Mouse (Mus musculus) cerebellum, adult 2 months (tissue): ENCODE data around the gene 4933430I17Rik. TPM values are rescaled to one million over a fixed set of nuclear protein-coding genes. Genes with fewer than 3 reads are reported as not detected.
A peak's percentile ranks its signal among the peaks of the same experiment; 100 is the strongest.

ENCODE experiments used
- DNase-seq, 2 experiments: peaks; one replicate each; pipeline ENCODE4 v3.0.0; 2021
- H3K27ac ChIP-seq: fragments of 200-500 bp; 2 replicates; pipeline ENCODE4 v1.5.1; 2012; ENCODE audit warnings: low read length, control low read depth, inconsistent platforms; ENCODE audit not compliant: insufficient read depth
- H3K27me3 ChIP-seq: fragments of 200-500 bp; 2 replicates; pipeline ENCODE4 v1.6.1; 2012; ENCODE audit warnings: inconsistent platforms, mild to moderate bottlenecking, low read length, moderate library complexity; ENCODE audit not compliant: control insufficient read depth, insufficient read depth
- H3K4me1 ChIP-seq: fragments of 200-500 bp; 2 replicates; pipeline ENCODE4 v1.6.1; 2011; ENCODE audit warnings: low read length; ENCODE audit not compliant: control insufficient read depth, insufficient read depth
- H3K4me3 ChIP-seq: fragments of 200-500 bp; replicated peaks from 2 replicates; pipeline ENCODE3; 2011; ENCODE audit warnings: mild to moderate bottlenecking, low read depth, low read length, control low read depth; ENCODE audit not compliant: insufficient read depth
- CTCF ChIP-seq: fragments of 200-500 bp; IDR thresholded peaks from 2 replicates; pipeline ENCODE4 v1.5.1; 2011; ENCODE audit warnings: low read depth, mild to moderate bottlenecking, control low read depth, low read length, moderate library complexity, borderline replicate concordance; ENCODE audit not compliant: insufficient read depth
- POLR2A ChIP-seq: fragments of 200-500 bp; IDR thresholded peaks from 2 replicates; pipeline ENCODE4 v1.6.1; 2011; ENCODE audit warnings: low read length, control low read depth, borderline replicate concordance; ENCODE audit not compliant: insufficient read depth
- WGBS: fragments of 180-500 bp; shearing (Covaris S2); methylation state at CpG from one replicate; pipeline ENCODE4 v1.1.7; 2018; 5-methylcytosine and 5-hydroxymethylcytosine counted together
- polyA plus RNA-seq: library from polyadenylated mRNA; depleted of rRNA; stranded (reverse); fragments of >200 nt; gene quantifications from 2 replicates; pipeline ENCODE4 v1.2.3, GENCODE M21; 2012

4933430I17Rik gene
- polyA plus RNA-seq, 1 experiment: 0.72 TPM

GRCm38 (mm10) chr4:62561630-62562001, 36.4 kb downstream of the 4933430I17Rik start:
- DNase-seq: no peak
- TF ChIP-seq POLR2A (no peak), CTCF (no peak)
- WGBS: 63% methylated on average over 3 of the region's 3 CpGs

DNA sequence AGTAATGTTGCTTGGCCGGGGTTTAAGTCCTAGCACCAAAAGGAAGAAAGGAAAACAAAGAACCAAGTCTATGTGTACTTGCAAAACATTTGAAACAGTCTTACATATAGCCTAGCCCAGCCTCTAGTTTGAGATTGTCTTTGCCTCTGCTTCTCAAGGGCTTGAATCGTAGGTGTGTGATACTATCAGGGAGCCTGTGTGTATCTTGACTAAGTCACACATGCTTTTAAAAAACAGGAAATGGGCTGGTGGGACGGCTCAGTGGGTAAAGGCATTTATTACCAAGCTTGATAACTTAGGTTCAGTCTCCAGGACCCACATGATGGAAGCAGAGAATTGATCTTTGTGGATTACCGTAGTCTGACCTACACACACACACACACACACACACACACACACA, 36.8 kb downstream of the 4933430I17Rik start:
- Histone ChIP-seq H3K4me3 (no peak overlapping the region), H3K27me3 (no peaks in the 10 kb centered on the region), H3K4me1 (no peaks in the 10 kb centered on the region; the same call in none of the 2 replicates), H3K27ac (no peak overlapping the region)
- WGBS: 90% methylated on average over 4 of the region's 4 CpGs
- TF ChIP-seq POLR2A (no peak), CTCF (no peak)
- no peak for DNase-seq

More at GRCm38 (mm10) chr4:62561630-62562001, 36.4 kb downstream of the 4933430I17Rik start:
- Histone ChIP-seq H3K27ac (no peak overlapping the region), H3K4me3 (no peak overlapping the region), H3K27me3 (no peaks in the 10 kb centered on the region), H3K4me1 (no peaks in the 10 kb centered on the region; the same call in none of the 2 replicates)

GRCm38 (mm10) chr4:62566530-62566929, 41.4 kb downstream of the 4933430I17Rik start:
- Histone ChIP-seq H3K27ac (no peak overlapping the region), H3K27me3 (no peaks in the 10 kb centered on the region), H3K4me1 (peaks cover 4% of the 10 kb centered on the region), H3K4me3 (no peak overlapping the region)
- no peak for DNase-seq
- WGBS: 95% methylated on average over 4 of the region's 4 CpGs
- TF ChIP-seq CTCF (no peak), POLR2A (no peak)

- H3K27ac ChIP-seq: no peak overlapping the region
- TF ChIP-seq POLR2A (no peak), CTCF (no peak)
- no peak overlapping the region for H3K4me3 ChIP-seq
- no peaks in the 10 kb centered on the region for H3K27me3 ChIP-seq
- peak; percentile 69 to 83 for DNase-seq
- 23% methylated on average over 6 of the region's 6 CpGs for WGBS
- H3K4me1 ChIP-seq: peaks cover 4% of the 10 kb centered on the region
Measured at GRCm38 (mm10) chr4:62567696-62568095, 42.5 kb downstream of the 4933430I17Rik start.

GRCm38 (mm10) chr4:62568359-62568758, 43.2 kb downstream of the 4933430I17Rik start:
- peaks cover 4% of the 10 kb centered on the region for H3K4me1 ChIP-seq
- no peaks in the 10 kb centered on the region for H3K27me3 ChIP-seq
- no peak for TF ChIP-seq POLR2A
- TF ChIP-seq CTCF: no peak
- WGBS: 93% methylated on average over 1 of the region's 1 CpGs
- no peak overlapping the region for H3K4me3 ChIP-seq
- no peak overlapping the region for H3K27ac ChIP-seq
- DNase-seq: no peak

- WGBS: over 99% methylated on average over 5 of the region's 5 CpGs
- H3K4me1 ChIP-seq: peaks cover 4% of the 10 kb centered on the region
- no peak overlapping the region for H3K27ac ChIP-seq
- no peak for DNase-seq
- no peaks in the 10 kb centered on the region for H3K27me3 ChIP-seq
- no peak for TF ChIP-seq CTCF
- no peak for TF ChIP-seq POLR2A
- no peak overlapping the region for H3K4me3 ChIP-seq
Measured at GRCm38 (mm10) chr4:62569603-62570002, 44.4 kb downstream of the 4933430I17Rik start.

- no peak overlapping the region for H3K27ac ChIP-seq
- TF ChIP-seq POLR2A (no peak), CTCF (no peak)
- DNase-seq: no peak
- 83% methylated on average over 5 of the region's 5 CpGs for WGBS
- peaks cover 4% of the 10 kb centered on the region for H3K4me1 ChIP-seq
- no peak overlapping the region for H3K4me3 ChIP-seq
- no peaks in the 10 kb centered on the region for H3K27me3 ChIP-seq
Measured at GRCm38 (mm10) chr4:62570029-62570428, 44.9 kb downstream of the 4933430I17Rik start.

- Histone ChIP-seq H3K27me3 (no peaks in the 10 kb centered on the region), H3K4me1 (peaks cover 14% of the 10 kb centered on the region), H3K4me3 (peak overlapping the region; percentile 29), H3K27ac (peak overlapping the region; percentile 58)
- peak; percentile 92 to 95 for DNase-seq
- 6% methylated on average over 18 of the region's 18 CpGs for WGBS
- no peak for TF ChIP-seq CTCF
Measured at GRCm38 (mm10) chr4:62582365-62583264, 57.4 kb downstream of the 4933430I17Rik start.
